Mouse (Mus musculus) liver, embryonic 11.5 days (tissue): ENCODE measurements around the gene Des. TPM values are rescaled to one million over a fixed set of nuclear protein-coding genes. Genes with fewer than 3 reads are reported as not detected.

ENCODE experiments used
- ATAC-seq: fragments of 200-750 bp; cut with Nextera tagmentation; replicated peaks from 2 replicates; pipeline ENCODE4 v1.8.0; 2017; ENCODE audit warnings: moderate number of reproducible peaks, mild to moderate bottlenecking, moderate TSS enrichment, moderate library complexity; ENCODE audit not compliant: low FRiP score
- DNase-seq: peaks from one replicate; pipeline ENCODE4 v3.0.0-alpha.2; 2017; ENCODE audit warnings: low spot score
- H3K27ac ChIP-seq: fragments of 300-500 bp; sonication (generic); 2 replicates; pipeline ENCODE4 v1.5.1; 2014; ENCODE audit warnings: mild to moderate bottlenecking, low read depth, low read length, control low read depth
- H3K27me3 ChIP-seq: fragments of 300-500 bp; sonication (generic); replicated peaks from 2 replicates; pipeline ENCODE4 v1.6.1; 2014; ENCODE audit warnings: low read length, mixed read lengths; ENCODE audit not compliant: control insufficient read depth, insufficient read depth
- H3K36me3 ChIP-seq: fragments of 300-500 bp; sonication (generic); 2 replicates; pipeline ENCODE4 v1.6.1; 2014; ENCODE audit warnings: mild to moderate bottlenecking, low read length, moderate library complexity, mixed read lengths; ENCODE audit not compliant: control insufficient read depth, insufficient read depth
- H3K4me1 ChIP-seq: fragments of 300-500 bp; sonication (generic); replicated peaks from 2 replicates; pipeline ENCODE4 v1.6.1; 2014; ENCODE audit warnings: low read length, mixed read lengths; ENCODE audit not compliant: control insufficient read depth, insufficient read depth
- H3K4me2 ChIP-seq: fragments of 300-500 bp; sonication (generic); 2 replicates; pipeline ENCODE4 v1.6.1; 2014; ENCODE audit warnings: mild to moderate bottlenecking, control low read depth, moderate library complexity
- H3K4me3 ChIP-seq: fragments of 300-500 bp; sonication (generic); 2 replicates; pipeline ENCODE4 v1.5.1; 2014; ENCODE audit warnings: low read depth, low read length, control low read depth
- H3K9ac ChIP-seq: fragments of 300-500 bp; sonication (generic); 2 replicates; pipeline ENCODE4 v1.6.1; 2014; ENCODE audit warnings: low read depth, low read length, control low read depth
- H3K9me3 ChIP-seq: fragments of 300-500 bp; sonication (generic); 2 replicates; pipeline ENCODE4 v1.6.1; 2016; ENCODE audit warnings: low read length, inconsistent platforms, mixed read lengths; ENCODE audit not compliant: control insufficient read depth
- WGBS: fragments of 180-500 bp; shearing (Covaris S2); extraction: QIAGEN DNeasy Blood & Tissue Kit; methylation state at CpG from one replicate; pipeline ENCODE4 v1.1.7; 2014; 5-methylcytosine and 5-hydroxymethylcytosine counted together
- polyA plus RNA-seq: library from polyadenylated mRNA; unstranded; fragments of >200 nt; fragmentation: Nextera tagmentation; extraction: Ambion mirVana; gene quantifications from 2 replicates; pipeline ENCODE4 v1.2.1, GENCODE M21; 2014

The Des gene
- polyA plus RNA-seq, 1 experiment from 2014 or later, result 13.3 TPM

DNA sequence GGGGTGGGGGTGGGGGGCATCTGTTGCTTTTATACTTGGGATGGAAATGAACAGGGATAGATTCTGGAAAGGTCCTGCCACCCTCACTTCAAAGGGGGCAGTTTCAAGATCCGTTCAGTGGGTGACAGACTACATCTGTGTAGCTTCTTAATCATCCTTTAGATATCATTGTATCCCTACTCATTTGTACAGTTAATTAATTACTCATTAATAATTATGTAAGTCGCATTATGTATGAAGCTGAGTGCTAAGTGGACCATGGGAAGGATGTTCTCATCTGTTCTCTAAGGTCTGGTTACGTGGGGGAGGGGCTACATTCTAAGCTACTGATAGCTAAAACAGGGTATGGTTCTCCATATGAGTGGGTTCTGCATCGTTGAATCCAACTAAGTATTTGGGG, 41.4 kb upstream of the Des start:
- H3K9me3 ChIP-seq, result no peaks in the 10 kb centered on the region
- ATAC-seq, result no peak
- H3K27ac ChIP-seq, result no peak overlapping the region
- H3K4me2 ChIP-seq, result no peak overlapping the region
- H3K9ac ChIP-seq, result no peak overlapping the region
- H3K36me3 ChIP-seq, result peaks cover 4% of the 10 kb centered on the region; the same call in 1 of the 2 replicates
- no peak for DNase-seq
- H3K27me3 ChIP-seq, result no peaks in the 10 kb centered on the region
- H3K4me1 ChIP-seq, result peaks cover 11% of the 10 kb centered on the region
- no peak overlapping the region for H3K4me3 ChIP-seq
- 88% methylated on average over 4 of the region's 4 CpGs for WGBS

DNA sequence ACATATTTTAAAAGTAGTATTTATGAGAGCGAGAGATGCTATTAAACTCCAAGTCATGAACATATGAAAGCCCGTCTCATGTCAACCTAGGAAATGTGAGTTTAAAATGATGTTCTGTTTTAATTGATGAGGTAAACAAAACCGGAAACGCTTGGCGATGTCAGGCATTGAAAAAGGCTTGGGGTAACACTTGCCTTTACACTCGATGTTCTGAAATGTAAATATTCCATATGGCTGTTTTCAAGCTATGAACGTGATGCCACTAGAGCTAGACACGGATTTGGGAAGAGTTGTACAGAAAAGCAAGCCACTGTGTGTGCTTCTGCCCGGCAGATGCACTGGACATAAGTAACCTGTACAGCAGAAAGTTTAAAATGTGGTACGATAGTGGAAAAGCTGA, 41.0 kb upstream of the Des start:
- Histone ChIP-seq H3K27me3 (no peaks in the 10 kb centered on the region), H3K36me3 (peaks cover 4% of the 10 kb centered on the region; the same call in 1 of the 2 replicates), H3K4me1 (peaks cover 9% of the 10 kb centered on the region), H3K27ac (no peak overlapping the region), H3K9me3 (no peaks in the 10 kb centered on the region), H3K9ac (no peak overlapping the region), H3K4me3 (no peak overlapping the region), H3K4me2 (no peak overlapping the region)
- WGBS, result 88% methylated on average over 10 of the region's 10 CpGs
- DNase-seq, result no peak
- ATAC-seq, result no peak

DNA sequence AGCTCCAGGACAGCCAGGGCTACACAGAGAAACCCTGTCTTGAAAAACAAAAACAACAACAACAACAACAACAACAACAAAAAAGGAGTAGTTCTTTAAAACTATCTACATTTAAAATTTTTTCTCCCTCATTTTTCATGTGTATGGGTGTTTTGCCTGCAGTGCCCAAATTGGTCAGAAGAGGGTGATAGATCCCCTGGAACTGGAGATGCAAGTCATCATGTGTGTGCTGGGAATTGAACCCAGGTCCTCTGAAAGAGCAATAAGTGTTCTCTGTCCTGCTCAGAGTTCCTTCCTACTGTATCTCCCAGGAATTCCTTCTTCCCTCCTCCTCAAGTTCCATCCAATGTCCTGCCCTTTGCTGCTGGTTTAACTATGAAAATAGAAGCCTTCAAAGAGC, 32.7 kb upstream of the Des start:
- Histone ChIP-seq H3K4me1 (no peaks in the 10 kb centered on the region), H3K27ac (no peak overlapping the region), H3K9ac (no peak overlapping the region), H3K4me2 (no peak overlapping the region), H3K27me3 (no peaks in the 10 kb centered on the region), H3K36me3 (no peaks in the 10 kb centered on the region), H3K9me3 (no peaks in the 10 kb centered on the region), H3K4me3 (no peak overlapping the region)
- ATAC-seq (no peak), DNase-seq (no peak)

GRCm38 (mm10) chr1:75331271-75331670, 28.9 kb upstream of the Des start:
- Histone ChIP-seq H3K9ac (no peak overlapping the region), H3K9me3 (no peaks in the 10 kb centered on the region), H3K4me1 (peaks cover under 1% of the 10 kb centered on the region; the same call in 1 of the 2 replicates), H3K4me2 (no peak overlapping the region), H3K4me3 (no peak overlapping the region), H3K27me3 (0 out of 2 replicates have a peak, but pooled peaks cover 2% of the 10 kb centered on the region), H3K27ac (no peak overlapping the region), H3K36me3 (no peaks in the 10 kb centered on the region)
- ATAC-seq (no peak), DNase-seq (no peak)
- WGBS, result 68% methylated on average over 1 of the region's 1 CpGs

GRCm38 (mm10) chr1:75336461-75336860, 23.7 kb upstream of the Des start:
- H3K27ac ChIP-seq, result no peak overlapping the region
- no peak overlapping the region for H3K9ac ChIP-seq
- H3K4me1 ChIP-seq, result peaks cover 7% of the 10 kb centered on the region; the same call in 1 of the 2 replicates
- ATAC-seq (no peak), DNase-seq (no peak)
- peaks cover 11% of the 10 kb centered on the region; the same call in 1 of the 2 replicates for H3K27me3 ChIP-seq
- H3K4me3 ChIP-seq, result no peak overlapping the region
- 45% methylated on average over 3 of the region's 3 CpGs for WGBS
- H3K36me3 ChIP-seq, result no peaks in the 10 kb centered on the region
- no peak overlapping the region for H3K4me2 ChIP-seq
- H3K9me3 ChIP-seq, result no peaks in the 10 kb centered on the region

- no peak overlapping the region for H3K4me2 ChIP-seq
- no peak for DNase-seq
- no peak overlapping the region for H3K9ac ChIP-seq
- peaks cover 7% of the 10 kb centered on the region; the same call in 1 of the 2 replicates for H3K4me1 ChIP-seq
- no peaks in the 10 kb centered on the region for H3K36me3 ChIP-seq
- ATAC-seq, result no peak
- H3K27ac ChIP-seq, result no peak overlapping the region
- no peak overlapping the region for H3K4me3 ChIP-seq
- H3K27me3 ChIP-seq, result peaks cover 11% of the 10 kb centered on the region; the same call in 1 of the 2 replicates
- 50% methylated on average over 9 of the region's 9 CpGs for WGBS
- H3K9me3 ChIP-seq, result no peaks in the 10 kb centered on the region
Observed at GRCm38 (mm10) chr1:75337097-75337496, 23.0 kb upstream of the Des start.

DNA sequence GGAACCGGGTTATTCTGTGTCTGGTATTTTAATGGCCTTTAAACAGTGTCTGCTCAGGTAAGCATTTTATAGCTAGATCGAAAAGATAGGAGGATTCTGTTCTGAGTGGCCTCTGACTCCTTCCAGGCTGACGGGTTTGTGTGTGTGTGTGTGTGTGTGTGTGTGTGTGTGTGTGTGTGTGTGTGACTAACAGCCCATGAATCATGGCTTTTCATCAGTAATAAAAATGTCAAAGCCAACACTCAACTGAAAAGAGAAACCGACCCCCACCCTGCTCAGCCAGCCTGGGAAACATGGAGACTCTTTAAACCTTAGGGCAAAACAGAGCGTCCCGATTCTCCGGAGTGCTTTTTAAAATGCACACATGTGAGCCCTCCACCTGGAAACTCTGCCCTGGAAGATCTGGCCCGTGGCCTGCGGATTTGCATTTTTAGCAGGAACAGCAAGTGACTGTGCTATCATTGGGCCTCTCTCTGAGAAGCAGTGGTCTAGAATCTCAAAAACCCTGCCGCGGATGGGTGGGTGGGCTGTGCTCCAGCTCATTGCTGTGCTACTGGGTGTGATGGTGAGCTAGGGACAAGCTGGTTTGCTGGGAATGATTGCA, 21.9 kb upstream of the Des start:
- Histone ChIP-seq H3K36me3 (no peaks in the 10 kb centered on the region), H3K27ac (no peak overlapping the region), H3K9me3 (no peaks in the 10 kb centered on the region), H3K9ac (no peak overlapping the region), H3K27me3 (peaks cover 11% of the 10 kb centered on the region; the same call in 1 of the 2 replicates), H3K4me2 (no peak overlapping the region), H3K4me1 (peaks cover 7% of the 10 kb centered on the region; the same call in 1 of the 2 replicates), H3K4me3 (no peak overlapping the region)
- DNase-seq (no peak), ATAC-seq (no peak)
- 44% methylated on average over 11 of the region's 11 CpGs for WGBS

- peaks cover 7% of the 10 kb centered on the region; the same call in 1 of the 2 replicates for H3K4me1 ChIP-seq
- H3K27ac ChIP-seq, result no peak overlapping the region
- no peaks in the 10 kb centered on the region for H3K9me3 ChIP-seq
- H3K4me3 ChIP-seq, result no peak overlapping the region
- no peak overlapping the region for H3K9ac ChIP-seq
- H3K27me3 ChIP-seq, result peaks cover 18% of the 10 kb centered on the region
- no peak overlapping the region for H3K4me2 ChIP-seq
- 58% methylated on average over 9 of the region's 9 CpGs for WGBS
- no peaks in the 10 kb centered on the region for H3K36me3 ChIP-seq
- DNase-seq (no peak), ATAC-seq (no peak)
Observed at GRCm38 (mm10) chr1:75339337-75339736, 20.8 kb upstream of the Des start.

DNA sequence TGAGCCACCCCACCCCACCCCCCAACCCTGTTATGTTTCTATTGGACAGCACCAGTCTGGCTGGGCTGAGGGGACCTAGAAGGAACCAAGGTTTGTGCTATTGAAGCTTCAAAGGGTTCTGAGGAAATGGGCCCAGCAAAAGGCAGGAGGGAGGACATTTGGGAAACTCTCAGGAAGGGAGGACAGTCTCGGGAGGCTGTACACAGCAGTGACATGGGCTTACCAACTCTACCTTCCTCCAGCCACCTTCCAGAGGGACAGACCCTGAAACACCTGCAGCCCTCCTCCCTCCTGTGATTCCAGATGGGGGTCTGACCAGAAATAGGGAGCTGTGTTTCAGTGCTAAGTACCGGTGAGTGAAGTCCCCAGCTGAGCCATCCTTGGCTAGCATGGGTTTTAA, 19.6 kb upstream of the Des start:
- DNase-seq (no peak), ATAC-seq (no peak)
- 71% methylated on average over 2 of the region's 2 CpGs for WGBS
- no peak overlapping the region for H3K4me2 ChIP-seq
- H3K4me3 ChIP-seq, result no peak overlapping the region
- no peaks in the 10 kb centered on the region for H3K9me3 ChIP-seq
- no peak overlapping the region for H3K9ac ChIP-seq
- H3K36me3 ChIP-seq, result no peaks in the 10 kb centered on the region
- H3K27me3 ChIP-seq, result peaks cover 27% of the 10 kb centered on the region
- H3K4me1 ChIP-seq, result peaks cover 14% of the 10 kb centered on the region; the same call in 1 of the 2 replicates
- no peak overlapping the region for H3K27ac ChIP-seq
